Mouse (Mus musculus) lung, adult 2 months (tissue): ENCODE results near the gene Cd160. TPM values are rescaled to one million over a fixed set of nuclear protein-coding genes. Genes with fewer than 3 reads are reported as not detected.

Experiments
- DNase-seq: peaks from one replicate; pipeline ENCODE4 v3.0.0; 2022
- H3K4me1 ChIP-seq: fragments of 200-500 bp; 2 replicates; pipeline ENCODE4 v1.6.1; 2011; ENCODE audit warnings: low read length; ENCODE audit not compliant: control insufficient read depth, insufficient read depth
- H3K4me3 ChIP-seq: fragments of 200-500 bp; replicated peaks from 2 replicates; pipeline ENCODE3; 2011; ENCODE audit warnings: low read depth, mild to moderate bottlenecking, control low read depth, low read length; ENCODE audit errors: extremely low read depth
- CTCF ChIP-seq: fragments of 200-500 bp; IDR thresholded peaks from 2 replicates; pipeline ENCODE4 v1.5.1; 2011; ENCODE audit warnings: mild to moderate bottlenecking, low read length, control low read depth; ENCODE audit not compliant: insufficient read depth
- POLR2A ChIP-seq: fragments of 200-500 bp; IDR thresholded peaks from 2 replicates; pipeline ENCODE4 v1.6.1; 2011; ENCODE audit warnings: low read depth, mild to moderate bottlenecking, control low read depth, low read length, borderline replicate concordance; ENCODE audit errors: extremely low read depth
- WGBS: fragments of 180-500 bp; shearing (Covaris S2); methylation state at CpG from one replicate; pipeline ENCODE4 v1.1.7; 2018; 5-methylcytosine and 5-hydroxymethylcytosine counted together
- polyA plus RNA-seq: library from polyadenylated mRNA; depleted of rRNA; stranded (reverse); fragments of >200 nt; gene quantifications from 2 replicates; pipeline ENCODE4 v1.2.3, GENCODE M21; 2012

Gene Cd160
- polyA plus RNA-seq, 1 experiment: 0.34 TPM

- DNase-seq: no peak
- no peak overlapping the region for H3K4me3 ChIP-seq
These were observed 5.6 kb upstream of the Cd160 start for GRCm38 (mm10) chr3:96834587-96835348.

GRCm38 (mm10) chr3:96832930-96833329 is 3.8 kb upstream of the Cd160 start:
- DNase-seq: no peak
- Histone ChIP-seq H3K4me1 (no peaks in the 10 kb centered on the region), H3K4me3 (no peak overlapping the region)
- WGBS: 60% methylated on average over 5 of the region's 5 CpGs
- TF ChIP-seq CTCF: no peak
- no peak for TF ChIP-seq POLR2A

More at GRCm38 (mm10) chr3:96834587-96835348, 5.6 kb upstream of the Cd160 start:
- TF ChIP-seq POLR2A: no peak
- TF ChIP-seq CTCF: no peak
- WGBS: 74% methylated on average over 7 of the region's 7 CpGs
- H3K4me1 ChIP-seq: no peaks in the 10 kb centered on the region

DNA sequence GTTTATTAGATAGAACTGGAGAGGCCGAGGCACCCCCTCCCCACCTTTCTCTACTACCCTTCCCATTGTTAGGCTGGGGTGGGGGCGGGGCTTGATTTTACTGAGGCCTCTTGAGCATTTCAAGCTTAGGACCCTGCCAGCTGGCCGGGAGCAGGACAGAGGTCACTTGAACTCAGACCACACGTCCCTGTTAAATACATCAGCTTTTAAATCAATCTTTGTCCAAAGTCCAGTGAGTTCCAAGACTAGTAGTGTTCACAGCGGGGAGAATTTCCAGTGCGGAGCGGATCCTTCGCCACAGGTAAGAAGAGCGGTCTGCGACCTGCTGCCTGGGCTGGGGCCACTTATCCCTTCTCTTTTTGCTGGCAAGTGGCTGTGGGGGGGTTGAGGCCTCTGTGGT is 705 bp upstream of the Cd160 start:
- Histone ChIP-seq H3K4me1 (no peaks in the 10 kb centered on the region), H3K4me3 (no peak overlapping the region)
- TF ChIP-seq CTCF (no peak), POLR2A (no peak)
- 83% methylated on average over 10 of the region's 10 CpGs for WGBS
- no peak for DNase-seq

GRCm38 (mm10) chr3:96828308-96828864 is 765 bp downstream of the Cd160 start:
- 50% methylated on average over 15 of the region's 15 CpGs for WGBS
- Histone ChIP-seq H3K4me1 (no peaks in the 10 kb centered on the region), H3K4me3 (no peak overlapping the region)
- TF ChIP-seq POLR2A (no peak), CTCF (no peak)
- DNase-seq: no peak

GRCm38 (mm10) chr3:96825261-96825660 is 3.9 kb downstream of the Cd160 start:
- no peaks in the 10 kb centered on the region for H3K4me1 ChIP-seq
- DNase-seq: no peak
- no peak overlapping the region for H3K4me3 ChIP-seq
- 43% methylated on average over 11 of the region's 11 CpGs for WGBS
- TF ChIP-seq POLR2A (no peak), CTCF (no peak)

GRCm38 (mm10) chr3:96824614-96825013 is 4.5 kb downstream of the Cd160 start:
- Histone ChIP-seq H3K4me3 (no peak overlapping the region), H3K4me1 (no peaks in the 10 kb centered on the region)
- 85% methylated on average over 12 of the region's 12 CpGs for WGBS
- DNase-seq: no peak
- TF ChIP-seq CTCF: no peak
- TF ChIP-seq POLR2A: no peak

DNA sequence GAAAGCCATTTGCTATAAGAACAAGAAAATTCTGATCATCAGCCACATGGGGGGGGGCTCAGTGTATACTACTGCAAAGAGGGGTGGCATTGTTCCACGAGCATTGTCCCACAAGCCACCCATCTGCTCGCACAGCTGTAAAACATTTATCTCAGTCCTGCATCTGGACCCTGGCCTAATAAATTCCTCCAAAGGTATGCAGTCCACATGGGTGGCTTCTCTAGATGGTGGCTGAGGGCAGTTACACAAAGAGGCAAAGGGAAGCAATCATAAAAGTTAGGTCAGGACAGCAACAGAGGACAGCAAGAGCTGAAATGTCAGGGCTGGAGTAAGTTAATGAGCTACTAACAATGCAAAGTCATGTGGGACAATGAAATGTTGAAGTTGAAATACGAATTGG is 5.5 kb downstream of the Cd160 start:
- WGBS: 49% methylated on average over 3 of the region's 3 CpGs
- TF ChIP-seq CTCF (no peak), POLR2A (no peak)
- Histone ChIP-seq H3K4me3 (no peak overlapping the region), H3K4me1 (no peaks in the 10 kb centered on the region)
- no peak for DNase-seq

GRCm38 (mm10) chr3:96821581-96821980 is 7.6 kb downstream of the Cd160 start:
- TF ChIP-seq CTCF (no peak), POLR2A (no peak)
- DNase-seq: no peak
- Histone ChIP-seq H3K4me3 (no peak overlapping the region), H3K4me1 (no peaks in the 10 kb centered on the region)
- WGBS: 89% methylated on average over 4 of the region's 4 CpGs

DNA sequence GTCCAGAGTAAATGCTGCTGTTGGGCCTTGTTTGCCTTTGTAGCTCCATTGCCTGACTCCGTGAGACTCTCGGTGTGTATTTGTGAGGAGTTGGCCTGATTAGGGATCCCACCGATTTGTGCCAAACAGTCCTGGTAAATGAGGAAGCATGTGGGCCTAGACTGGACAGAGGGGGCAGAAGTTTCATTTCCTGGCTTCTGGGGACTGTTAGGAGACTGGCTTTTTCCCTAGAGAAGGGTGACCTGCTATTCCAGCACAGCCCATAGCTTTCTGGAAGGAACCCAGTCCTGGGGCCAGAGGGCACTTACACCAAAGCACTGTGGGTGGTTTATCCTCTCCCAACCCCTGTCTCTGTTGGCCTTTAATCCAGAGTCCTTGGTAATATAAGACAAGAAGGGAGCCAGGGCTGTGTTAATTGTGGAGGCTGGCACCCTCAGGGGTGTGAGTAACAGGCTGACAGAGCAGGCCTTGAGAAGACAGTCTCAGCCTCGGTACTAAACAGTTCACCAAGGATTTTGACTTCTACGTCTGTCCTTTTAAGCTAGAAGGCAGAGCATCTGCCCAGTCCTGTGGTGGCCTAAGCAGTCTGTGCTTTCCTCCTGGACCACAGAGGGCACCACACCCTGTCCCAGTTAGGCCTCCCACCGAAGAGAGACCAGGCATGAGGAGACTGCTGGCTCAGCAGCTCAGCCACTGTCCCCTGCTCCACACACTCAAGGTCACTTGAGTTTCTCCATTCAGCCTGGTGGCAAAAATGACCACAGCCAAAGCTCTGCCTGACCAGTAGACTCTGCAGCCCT is 8.8 kb downstream of the Cd160 start:
- Histone ChIP-seq H3K4me3 (no peak overlapping the region), H3K4me1 (no peaks in the 10 kb centered on the region)
- no peak for TF ChIP-seq CTCF
- TF ChIP-seq POLR2A: no peak
- DNase-seq: no peak
- WGBS: 73% methylated on average over 6 of the region's 6 CpGs
